Mouse (Mus musculus) myocyte (in vitro differentiated cells): Measurements from ENCODE around the gene Slc16a10. TPM values are rescaled to one million over a fixed set of nuclear protein-coding genes. Genes with fewer than 3 reads are reported as not detected.
A peak's percentile ranks its signal among the peaks of the same experiment; 100 is the strongest.

Experiments used
- H3K27me3 ChIP-seq: one replicate; pipeline ENCODE4 v1.6.1; 2011; ENCODE audit not compliant: control insufficient read depth, insufficient read depth, insufficient read length
- H3K36me3 ChIP-seq: one replicate; pipeline ENCODE4 v1.6.1; 2011; ENCODE audit not compliant: control insufficient read depth, insufficient read depth
- H3K4me2 ChIP-seq: one replicate; pipeline ENCODE4 v1.6.1; 2011; ENCODE audit warnings: low read depth, control low read depth
- H3K4me3 ChIP-seq: one replicate; pipeline ENCODE4 v1.5.1; 2011; ENCODE audit warnings: mild to moderate bottlenecking, control low read depth, moderate library complexity
- H3K79me2 ChIP-seq: one replicate; pipeline ENCODE4 v1.6.1; 2011; ENCODE audit not compliant: control insufficient read depth, insufficient read depth
- H3ac ChIP-seq: one replicate; pipeline ENCODE4 v1.6.1; 2011; ENCODE audit not compliant: control insufficient read depth, insufficient read length
- CEBPB ChIP-seq: IDR thresholded peaks from 2 replicates; pipeline ENCODE4 v1.6.1; 2011; ENCODE audit warnings: mild to moderate bottlenecking, moderate library complexity; ENCODE audit not compliant: poor library complexity, insufficient read depth, severe bottlenecking
- E2F4 ChIP-seq: IDR thresholded peaks from one replicate; pipeline ENCODE4 v1.6.1; 2011; ENCODE audit warnings: mild to moderate bottlenecking, control low read depth, moderate library complexity; ENCODE audit not compliant: insufficient read depth
- MAX ChIP-seq: IDR thresholded peaks from one replicate; pipeline ENCODE4 v1.6.1; 2011; ENCODE audit warnings: low read depth, mild to moderate bottlenecking, control low read depth
- MYOD1 ChIP-seq, 3 experiments: IDR thresholded peaks; one replicate each; pipeline ENCODE4 v1.6.1; 2011; ENCODE audit warnings: control low read depth in 2 of 3, low read depth in 2 of 3, mild to moderate bottlenecking in 2 of 3, moderate library complexity in 1 of 3; ENCODE audit not compliant: insufficient read length in 2 of 3, control insufficient read depth in 1 of 3
- MYOG ChIP-seq, 3 experiments: IDR thresholded peaks; one replicate each; pipeline ENCODE4 v1.6.1; 2011; ENCODE audit warnings: control low read depth in 2 of 3, low read depth in 2 of 3, mild to moderate bottlenecking in 2 of 3; ENCODE audit not compliant: insufficient read length in 2 of 3, control insufficient read depth in 1 of 3, insufficient read depth in 1 of 3
- POLR2A ChIP-seq: IDR thresholded peaks from one replicate; pipeline ENCODE4 v1.6.1; 2011; ENCODE audit warnings: low read depth, mild to moderate bottlenecking, control low read depth, moderate library complexity; ENCODE audit not compliant: insufficient read length
- POLR2AphosphoS2 ChIP-seq: IDR thresholded peaks from one replicate; pipeline ENCODE4 v1.6.1; 2011; ENCODE audit warnings: low read depth, control low read depth; ENCODE audit not compliant: insufficient read length
- REST ChIP-seq: IDR thresholded peaks from one replicate; pipeline ENCODE4 v1.6.1; 2011; ENCODE audit warnings: mild to moderate bottlenecking, control low read depth, moderate library complexity; ENCODE audit not compliant: insufficient read depth, insufficient read length
- SRF ChIP-seq: IDR thresholded peaks from one replicate; pipeline ENCODE4 v1.6.1; 2011; ENCODE audit warnings: low read depth; ENCODE audit not compliant: control insufficient read depth, insufficient read length
- TCF12 ChIP-seq: IDR thresholded peaks from one replicate; pipeline ENCODE4 v1.6.1; 2011; ENCODE audit warnings: mild to moderate bottlenecking, control low read depth; ENCODE audit not compliant: poor library complexity, insufficient read depth, severe bottlenecking
- TCF3 ChIP-seq: IDR thresholded peaks from one replicate; pipeline ENCODE4 v1.6.1; 2011; ENCODE audit warnings: low read depth, control low read depth; ENCODE audit not compliant: insufficient read length
- USF1 ChIP-seq: IDR thresholded peaks from one replicate; pipeline ENCODE4 v1.6.1; 2011; ENCODE audit warnings: low read depth, mild to moderate bottlenecking, control low read depth, moderate library complexity
- polyA plus RNA-seq: library from polyadenylated mRNA; unstranded; fragments of >200 nt; fragmentation: generic; extraction: Trizol; gene quantifications from one replicate; pipeline ENCODE4 v1.2.1, GENCODE M21; 2012; ENCODE audit warnings: missing spikeins

Slc16a10 gene
- polyA plus RNA-seq, 1 experiment, result 3.5 TPM

DNA sequence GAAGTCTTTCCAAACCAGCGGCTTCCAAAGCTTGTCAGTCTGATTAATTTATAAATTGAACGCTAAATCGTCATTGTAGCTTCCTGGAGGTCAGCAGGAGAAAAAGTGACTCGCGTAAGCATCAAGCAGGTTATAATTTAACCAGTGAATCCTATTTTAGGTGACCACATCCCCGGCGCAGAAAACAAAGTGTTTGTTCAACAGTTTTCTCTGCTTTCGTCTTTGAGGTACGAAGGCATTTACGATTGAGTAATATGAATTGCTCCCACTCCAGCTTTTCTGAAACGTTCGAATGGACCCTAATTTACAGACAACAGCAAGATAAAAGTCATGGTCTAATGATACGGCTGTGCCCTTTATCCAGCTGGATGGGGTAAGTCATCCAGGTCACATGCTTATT lies 21.9 kb upstream of the Slc16a10 start:
- no peak overlapping the region for H3ac ChIP-seq
- TF ChIP-seq MAX (no peak), SRF (no peak), USF1 (no peak), REST (no peak), POLR2A (no peak), TCF3 (no peak), MYOG (IDR thresholded peaks at IDR 0.05; ENCODE audit: control insufficient read depth in 1 of 3, insufficient read depth in 1 of 3, insufficient read length in 2 of 3, low read depth in 2 of 3) (no peak), MYOD1 (IDR thresholded peaks at IDR 0.05; ENCODE audit: control insufficient read depth in 1 of 3, insufficient read length in 2 of 3, low read depth in 2 of 3) (no peak)
- H3K4me3 ChIP-seq, result no peak overlapping the region
- no peaks in the 10 kb centered on the region for H3K79me2 ChIP-seq
- no peaks in the 10 kb centered on the region for H3K36me3 ChIP-seq
- H3K27me3 ChIP-seq, result no peaks in the 10 kb centered on the region
- H3K4me2 ChIP-seq, result no peak overlapping the region

DNA sequence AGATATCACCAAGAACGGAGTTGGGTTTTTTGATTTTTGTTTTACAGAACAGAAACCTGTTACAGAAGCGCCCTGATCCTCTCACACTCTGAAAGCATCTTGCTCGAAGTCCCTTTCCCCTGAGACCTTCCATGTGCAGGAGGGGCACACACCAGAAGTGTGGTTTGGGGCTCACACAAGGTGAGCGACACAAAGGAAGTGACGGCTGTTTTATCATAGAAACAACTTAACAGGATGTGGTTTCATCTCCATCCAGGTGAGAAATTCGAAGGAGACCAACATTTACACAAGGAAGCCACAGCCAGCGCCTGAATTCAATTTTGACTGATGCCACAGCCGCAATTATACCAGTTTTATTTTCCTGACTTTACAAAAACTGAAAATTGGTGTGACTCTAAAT lies 21.3 kb upstream of the Slc16a10 start:
- Histone ChIP-seq H3K36me3 (no peaks in the 10 kb centered on the region), H3ac (no peak overlapping the region), H3K79me2 (no peaks in the 10 kb centered on the region), H3K27me3 (no peaks in the 10 kb centered on the region), H3K4me2 (no peak overlapping the region), H3K4me3 (no peak overlapping the region)
- TF ChIP-seq POLR2A (no peak), USF1 (no peak), E2F4 (no peak), MYOG (IDR thresholded peaks at IDR 0.05; ENCODE audit: control insufficient read depth in 1 of 3, insufficient read depth in 1 of 3, insufficient read length in 2 of 3, low read depth in 2 of 3) (no peak), TCF12 (no peak), REST (no peak), MYOD1 (IDR thresholded peaks at IDR 0.05; ENCODE audit: control insufficient read depth in 1 of 3, insufficient read length in 2 of 3, low read depth in 2 of 3) (no peak)

DNA sequence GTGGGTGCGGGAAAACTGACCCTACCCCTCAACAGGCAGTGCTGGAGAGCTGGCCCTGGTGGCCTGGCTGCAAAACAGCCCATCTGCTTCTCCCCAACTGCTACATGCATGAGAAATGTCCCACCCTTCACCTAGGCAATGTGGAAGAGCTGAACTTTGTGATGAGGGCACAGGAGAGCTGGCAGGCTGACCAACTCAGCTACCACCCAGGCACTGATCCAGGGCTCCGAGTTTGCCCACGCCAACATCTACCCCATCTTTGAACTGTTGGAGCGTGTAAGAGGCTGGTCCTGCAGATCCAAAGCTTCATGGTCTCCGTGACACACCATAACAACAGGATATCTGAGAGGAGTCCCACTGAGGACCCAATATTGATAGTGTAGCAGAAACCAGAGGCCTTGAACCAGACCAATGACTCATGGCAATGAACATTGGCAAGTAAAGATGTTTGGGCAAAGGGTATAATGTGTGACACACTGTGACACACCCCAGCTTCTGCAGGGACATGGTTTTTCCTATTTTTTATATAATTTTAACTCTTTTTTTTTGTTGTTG lies 19.7 kb upstream of the Slc16a10 start:
- no peaks in the 10 kb centered on the region for H3K79me2 ChIP-seq
- no peak overlapping the region for H3K4me3 ChIP-seq
- TF ChIP-seq MAX (no peak), MYOD1 (IDR thresholded peaks at IDR 0.05; ENCODE audit: control insufficient read depth in 1 of 3, insufficient read length in 2 of 3, low read depth in 2 of 3) (no peak)
- no peaks in the 10 kb centered on the region for H3K36me3 ChIP-seq
- no peaks in the 10 kb centered on the region for H3K27me3 ChIP-seq
- H3K4me2 ChIP-seq, result no peak overlapping the region
- H3ac ChIP-seq, result no peak overlapping the region

DNA sequence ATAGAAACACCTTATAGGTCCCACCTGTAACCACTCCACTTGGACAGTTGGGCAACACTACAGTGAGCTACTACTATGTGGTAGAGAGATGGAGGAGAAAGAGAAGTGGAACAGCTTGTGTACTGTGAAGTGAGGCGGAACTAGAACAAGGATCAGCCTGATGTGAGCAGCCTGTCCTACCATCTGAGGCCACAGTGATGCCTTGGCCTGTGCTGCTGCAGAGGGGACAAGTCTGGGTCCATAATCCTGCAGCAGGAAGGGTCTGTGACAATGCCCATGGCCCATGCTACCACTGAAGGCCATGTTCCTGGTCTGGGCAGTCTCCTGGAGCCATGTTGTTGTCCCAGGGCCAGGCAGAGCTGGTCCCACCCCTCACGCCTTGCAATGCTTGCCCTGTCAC lies 19.2 kb upstream of the Slc16a10 start:
- Histone ChIP-seq H3K36me3 (no peaks in the 10 kb centered on the region), H3K4me2 (no peak overlapping the region), H3ac (no peak overlapping the region), H3K79me2 (no peaks in the 10 kb centered on the region), H3K27me3 (no peaks in the 10 kb centered on the region), H3K4me3 (no peak overlapping the region)
- TF ChIP-seq E2F4, result no peak
- no peak for TF ChIP-seq POLR2AphosphoS2
- no peak for TF ChIP-seq CEBPB
- no peak for TF ChIP-seq MYOD1 (IDR thresholded peaks at IDR 0.05; ENCODE audit: control insufficient read depth in 1 of 3, insufficient read length in 2 of 3, low read depth in 2 of 3)
- TF ChIP-seq SRF, result no peak
- no peak for TF ChIP-seq MAX
- TF ChIP-seq TCF12, result no peak
- TF ChIP-seq MYOG (IDR thresholded peaks at IDR 0.05; ENCODE audit: control insufficient read depth in 1 of 3, insufficient read depth in 1 of 3, insufficient read length in 2 of 3, low read depth in 2 of 3), result no peak
- no peak for TF ChIP-seq USF1
- no peak for TF ChIP-seq POLR2A
- TF ChIP-seq TCF3, result no peak
- TF ChIP-seq REST, result no peak

DNA sequence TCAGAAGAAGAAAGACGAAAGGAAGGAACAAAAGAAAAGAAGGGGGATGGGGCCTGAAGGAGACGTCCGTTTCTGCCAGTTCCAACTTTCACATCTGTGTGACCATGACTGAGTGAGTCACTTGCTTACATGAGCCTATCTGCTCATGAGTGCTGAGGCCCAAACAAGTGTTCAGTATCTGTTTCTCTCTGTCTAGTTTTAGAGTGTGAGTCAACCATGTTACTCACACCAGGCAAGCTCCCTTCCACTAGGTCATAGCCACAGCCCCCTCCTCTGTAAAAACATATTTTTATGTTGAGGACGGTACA lies 10.4 kb upstream of the Slc16a10 start:
- no peak for TF ChIP-seq MAX
- TF ChIP-seq MYOD1 (IDR thresholded peaks at IDR 0.05; ENCODE audit: control insufficient read depth in 1 of 3, insufficient read length in 2 of 3, low read depth in 2 of 3), result peak in 2 of 3 experiments; percentile 51 to 59
- TF ChIP-seq MYOG (IDR thresholded peaks at IDR 0.05; ENCODE audit: control insufficient read depth in 1 of 3, insufficient read depth in 1 of 3, insufficient read length in 2 of 3, low read depth in 2 of 3), result peak in 2 of 3 experiments; percentile 13 to 60
- TF ChIP-seq POLR2AphosphoS2, result no peak
- TF ChIP-seq POLR2A, result no peak
- TF ChIP-seq CEBPB, result no peak
- TF ChIP-seq REST, result no peak
- no peak for TF ChIP-seq TCF3
- TF ChIP-seq TCF12, result peak; percentile 61
- no peak for TF ChIP-seq E2F4
- no peak overlapping the region for H3K4me3 ChIP-seq
- no peaks in the 10 kb centered on the region for H3K27me3 ChIP-seq
- H3K79me2 ChIP-seq, result no peaks in the 10 kb centered on the region
- no peaks in the 10 kb centered on the region for H3K36me3 ChIP-seq
- H3ac ChIP-seq, result no peak overlapping the region
- peak overlapping the region; percentile 66 for H3K4me2 ChIP-seq
